Mouse (Mus musculus) frontal cortex, postnatal 36 days (tissue): ENCODE measurements at regions not wholly inside any gene's neighbourhood (a gene's known extent, or its start where the extent isn't known, plus 50 kb on each side); places are given as distances from the start of the nearest gene placed in this dataset.
"Not testable (repeated sequence)": the region's sequence is repeated elsewhere in the genome, so short reads cannot be mapped to it uniquely, and the experiment has no call there.

Source experiments
- DNase-seq, 2 experiments: peaks; one replicate each; pipeline ENCODE4 v3.0.0; 2022; ENCODE audit warnings: low spot score in 2 of 2

- no peak for DNase-seq
Observed at GRCm38 (mm10) chr9:17987606-17988005, 304.3 kb upstream of the Chordc1 start.

GRCm38 (mm10) chr9:18002557-18002956 lies 289.4 kb upstream of the Chordc1 start:
- DNase-seq, result peak; percentile 4 to 40

- DNase-seq, result no peak
Observed at GRCm38 (mm10) chr9:18041346-18041745, 250.6 kb upstream of the Chordc1 start.

- not testable (repeated sequence) for DNase-seq
Observed at GRCm38 (mm10) chr9:18042636-18043035, 249.3 kb upstream of the Chordc1 start.

- no peak for DNase-seq
Observed at GRCm38 (mm10) chr9:18076942-18077341, 215.0 kb upstream of the Chordc1 start.

- DNase-seq, result not testable (repeated sequence)
Observed at GRCm38 (mm10) chr9:18078446-18078845, 213.5 kb upstream of the Chordc1 start.

- not testable (repeated sequence) for DNase-seq
Observed at GRCm38 (mm10) chr9:18079120-18079519, 212.8 kb upstream of the Chordc1 start.
